Mouse (Mus musculus) CD4-positive helper T cell, adult 2 months (primary cell): ENCODE measurements around the gene Rnf38.
A peak's percentile ranks its signal among the peaks of the same experiment; 100 is the strongest.

Experiments used
- DNase-seq: peaks from one replicate; pipeline ENCODE4 v3.0.0-alpha.2; 2012; ENCODE audit warnings: low read depth, missing footprints, low spot score

Gene Rnf38

GRCm38 (mm10) chr4:44119410-44120201 is 114.0 kb downstream of the Rnf38 start:
- peak; percentile 62 for DNase-seq

GRCm38 (mm10) chr4:44115046-44115445 is 118.5 kb downstream of the Rnf38 start:
- no peak for DNase-seq

GRCm38 (mm10) chr4:44113393-44114138 is 120.0 kb downstream of the Rnf38 start:
- no peak for DNase-seq

GRCm38 (mm10) chr4:44112741-44113140 is 120.8 kb downstream of the Rnf38 start:
- no peak for DNase-seq

GRCm38 (mm10) chr4:44110771-44111170 is 122.8 kb downstream of the Rnf38 start:
- DNase-seq, result no peak

GRCm38 (mm10) chr4:44108297-44108696 is 125.3 kb downstream of the Rnf38 start:
- DNase-seq, result no peak

GRCm38 (mm10) chr4:44107339-44107738 is 126.2 kb downstream of the Rnf38 start:
- DNase-seq, result no peak

GRCm38 (mm10) chr4:44106297-44106821 is 127.2 kb downstream of the Rnf38 start:
- peak; percentile 29 for DNase-seq

GRCm38 (mm10) chr4:44104195-44104917 is 129.2 kb downstream of the Rnf38 start:
- no peak for DNase-seq

- no peak for DNase-seq
Observed at GRCm38 (mm10) chr4:44103620-44104019, 130.0 kb downstream of the Rnf38 start.

- DNase-seq, result no peak
Observed at GRCm38 (mm10) chr4:44097576-44098335, 135.8 kb downstream of the Rnf38 start.

GRCm38 (mm10) chr4:44094475-44094874 is 139.1 kb downstream of the Rnf38 start:
- DNase-seq, result no peak

- no peak for DNase-seq
Observed at GRCm38 (mm10) chr4:44092359-44092758, 141.2 kb downstream of the Rnf38 start.

GRCm38 (mm10) chr4:44085566-44085965 is 148.0 kb downstream of the Rnf38 start:
- DNase-seq, result no peak

GRCm38 (mm10) chr4:44084602-44085325 is 148.8 kb downstream of the Rnf38 start:
- DNase-seq, result no peak

- DNase-seq, result no peak
Observed at GRCm38 (mm10) chr4:44083945-44084344, 149.6 kb downstream of the Rnf38 start, which contains the start of gene Gne. Gne (minus strand) TSS chr4:44084177.

GRCm38 (mm10) chr4:44078358-44078933 is 155.1 kb downstream of the Rnf38 start:
- DNase-seq, result no peak
